Mouse (Mus musculus) cerebellum, adult 2 months (tissue): ENCODE results near the gene Tcf12. TPM values are rescaled to one million over a fixed set of nuclear protein-coding genes. Genes with fewer than 3 reads are reported as not detected.
A peak's percentile ranks its signal among the peaks of the same experiment; 100 is the strongest.

Experiments used
- DNase-seq, 2 experiments: peaks; one replicate each; pipeline ENCODE4 v3.0.0; 2021
- H3K27ac ChIP-seq: fragments of 200-500 bp; 2 replicates; pipeline ENCODE4 v1.5.1; 2012; ENCODE audit warnings: low read length, control low read depth, inconsistent platforms; ENCODE audit not compliant: insufficient read depth
- H3K27me3 ChIP-seq: fragments of 200-500 bp; 2 replicates; pipeline ENCODE4 v1.6.1; 2012; ENCODE audit warnings: inconsistent platforms, mild to moderate bottlenecking, low read length, moderate library complexity; ENCODE audit not compliant: control insufficient read depth, insufficient read depth
- H3K4me1 ChIP-seq: fragments of 200-500 bp; 2 replicates; pipeline ENCODE4 v1.6.1; 2011; ENCODE audit warnings: low read length; ENCODE audit not compliant: control insufficient read depth, insufficient read depth
- H3K4me3 ChIP-seq: fragments of 200-500 bp; replicated peaks from 2 replicates; pipeline ENCODE3; 2011; ENCODE audit warnings: mild to moderate bottlenecking, low read depth, low read length, control low read depth; ENCODE audit not compliant: insufficient read depth
- CTCF ChIP-seq: fragments of 200-500 bp; IDR thresholded peaks from 2 replicates; pipeline ENCODE4 v1.5.1; 2011; ENCODE audit warnings: low read depth, mild to moderate bottlenecking, control low read depth, low read length, moderate library complexity, borderline replicate concordance; ENCODE audit not compliant: insufficient read depth
- POLR2A ChIP-seq: fragments of 200-500 bp; IDR thresholded peaks from 2 replicates; pipeline ENCODE4 v1.6.1; 2011; ENCODE audit warnings: low read length, control low read depth, borderline replicate concordance; ENCODE audit not compliant: insufficient read depth
- WGBS: fragments of 180-500 bp; shearing (Covaris S2); methylation state at CpG from one replicate; pipeline ENCODE4 v1.1.7; 2018; 5-methylcytosine and 5-hydroxymethylcytosine counted together
- polyA plus RNA-seq: library from polyadenylated mRNA; depleted of rRNA; stranded (reverse); fragments of >200 nt; gene quantifications from 2 replicates; pipeline ENCODE4 v1.2.3, GENCODE M21; 2012

Gene Tcf12
- polyA plus RNA-seq, 1 experiment = 53.0 TPM

DNA sequence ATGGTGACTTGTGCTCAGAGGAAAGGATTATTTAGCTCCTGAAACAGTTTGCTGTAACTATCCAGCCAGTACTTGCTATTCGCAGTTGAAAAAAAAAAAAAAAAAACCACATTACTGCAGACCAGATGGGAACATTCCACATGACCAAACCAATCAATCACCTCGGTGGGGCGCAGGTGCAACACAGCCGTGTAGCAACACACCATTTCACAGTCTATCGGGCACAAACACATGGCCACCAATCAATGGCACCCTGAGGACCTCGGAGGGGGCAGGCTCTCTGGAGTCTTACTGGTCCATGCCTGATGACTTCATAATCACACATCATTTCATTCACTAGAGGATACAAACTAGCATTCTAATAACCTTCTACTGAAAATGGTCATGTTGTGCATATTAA is 135.6 kb downstream of the Tcf12 start:
- DNase-seq = peak; percentile 91 to 97

DNA sequence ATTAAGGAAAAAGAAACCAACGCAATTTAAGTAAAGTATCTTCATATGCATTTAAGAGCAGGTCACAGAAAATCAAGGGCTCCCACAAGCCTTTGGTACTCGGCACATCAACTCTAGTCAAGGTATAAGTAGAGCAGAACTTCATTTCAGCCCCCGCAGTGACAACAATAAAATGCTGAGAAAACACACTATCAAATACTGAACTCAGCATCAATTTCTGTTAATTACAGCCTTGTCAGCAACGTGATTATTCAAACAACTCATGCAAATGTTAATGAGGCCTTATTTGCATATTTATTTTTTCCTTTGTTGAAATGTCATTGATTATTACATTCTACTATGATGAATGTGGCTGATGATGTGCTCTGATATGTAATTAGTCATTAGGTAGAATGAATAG is 136.5 kb downstream of the Tcf12 start:
- TF ChIP-seq CTCF (no peak), POLR2A (no peak)
- 87% methylated on average over 4 of the region's 4 CpGs for WGBS
- Histone ChIP-seq H3K4me3 (no peak overlapping the region), H3K27me3 (no peaks in the 10 kb centered on the region), H3K4me1 (peaks cover 16% of the 10 kb centered on the region; the same call in 1 of the 2 replicates), H3K27ac (no peak overlapping the region)
- DNase-seq = no peak

More for the DNA sequence above, 135.6 kb downstream of the Tcf12 start:
- 3% methylated on average over 6 of the region's 6 CpGs for WGBS
- Histone ChIP-seq H3K4me1 (peaks cover 17% of the 10 kb centered on the region; the same call in 1 of the 2 replicates), H3K27me3 (no peaks in the 10 kb centered on the region), H3K4me3 (no peak overlapping the region), H3K27ac (no peak overlapping the region)
- TF ChIP-seq CTCF (no peak), POLR2A (no peak)

DNA sequence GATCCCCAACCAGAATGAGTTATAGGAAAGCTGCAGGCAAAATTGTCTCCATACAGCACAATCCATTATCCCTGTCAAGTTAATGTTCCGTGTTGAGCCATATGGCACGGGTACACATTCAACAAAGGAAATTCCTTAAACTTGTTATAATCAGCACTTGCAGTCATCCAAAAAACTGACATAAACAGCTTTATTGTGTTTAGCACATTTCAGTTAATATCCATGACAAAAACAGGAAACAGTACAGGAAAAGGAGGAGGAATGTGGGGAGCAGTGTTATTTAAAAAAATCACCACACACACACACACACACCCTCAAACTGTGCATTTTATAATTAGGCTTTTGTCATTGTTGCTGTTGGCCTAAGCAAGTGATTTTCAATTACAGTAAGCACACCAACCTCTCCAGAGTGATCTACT is 137.1 kb downstream of the Tcf12 start:
- Histone ChIP-seq H3K4me3 (no peak overlapping the region), H3K27ac (no peak overlapping the region), H3K27me3 (no peaks in the 10 kb centered on the region), H3K4me1 (peaks cover 16% of the 10 kb centered on the region; the same call in 1 of the 2 replicates)
- 12% methylated on average over 2 of the region's 2 CpGs for WGBS
- peak in 1 of 2 experiments; percentile 75 for DNase-seq
- TF ChIP-seq CTCF (no peak), POLR2A (no peak)

DNA sequence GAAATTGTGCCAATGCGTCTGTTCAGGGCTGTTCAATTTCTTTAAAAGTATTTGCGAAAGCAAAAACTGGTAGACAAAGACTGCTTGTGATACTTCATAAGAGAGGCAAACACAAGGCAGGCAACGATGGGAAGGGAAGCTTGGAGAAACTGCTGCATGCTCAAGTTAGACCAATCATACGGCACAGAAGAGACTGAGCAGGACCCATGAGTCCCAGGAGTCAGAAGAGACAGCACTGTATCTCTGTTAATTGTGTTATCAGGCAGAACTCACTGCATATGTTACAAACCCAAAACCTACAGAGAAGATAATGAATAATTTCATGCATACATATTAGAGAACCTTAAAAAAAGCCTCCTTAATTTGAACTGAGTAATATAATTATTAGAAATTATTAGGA is 147.6 kb downstream of the Tcf12 start:
- DNase-seq = no peak
- H3K27ac ChIP-seq = no peak overlapping the region
- H3K4me3 ChIP-seq = no peak overlapping the region
- TF ChIP-seq POLR2A (no peak), CTCF (no peak)
- H3K4me1 ChIP-seq = peaks cover 6% of the 10 kb centered on the region; the same call in 1 of the 2 replicates
- 79% methylated on average over 4 of the region's 4 CpGs for WGBS
- H3K27me3 ChIP-seq = no peaks in the 10 kb centered on the region

DNA sequence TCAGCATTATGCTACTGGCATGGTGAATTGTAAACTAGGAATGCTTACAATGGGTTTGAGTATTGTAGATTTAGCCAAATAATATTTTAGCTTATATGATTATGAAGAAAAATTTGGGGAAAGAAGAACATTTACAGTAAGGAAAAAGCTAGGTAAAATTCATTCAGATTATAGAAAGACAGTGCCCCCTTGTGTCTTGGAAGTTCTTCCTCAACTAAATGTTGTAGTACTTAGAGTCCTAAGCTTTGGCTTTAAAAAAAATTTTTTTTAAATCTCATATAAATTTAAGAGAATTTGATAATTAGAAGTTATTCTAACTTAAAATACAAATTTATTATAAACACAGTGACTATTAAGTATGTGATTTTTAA is 151.7 kb downstream of the Tcf12 start:
- Histone ChIP-seq H3K27ac (no peak overlapping the region), H3K4me3 (no peak overlapping the region), H3K4me1 (peaks cover 6% of the 10 kb centered on the region; the same call in 1 of the 2 replicates), H3K27me3 (no peaks in the 10 kb centered on the region)
- DNase-seq = no peak
- no peak for TF ChIP-seq POLR2A
- 0 out of 2 replicates have a peak, but pooled peaks have one; percentile 14 for TF ChIP-seq CTCF

DNA sequence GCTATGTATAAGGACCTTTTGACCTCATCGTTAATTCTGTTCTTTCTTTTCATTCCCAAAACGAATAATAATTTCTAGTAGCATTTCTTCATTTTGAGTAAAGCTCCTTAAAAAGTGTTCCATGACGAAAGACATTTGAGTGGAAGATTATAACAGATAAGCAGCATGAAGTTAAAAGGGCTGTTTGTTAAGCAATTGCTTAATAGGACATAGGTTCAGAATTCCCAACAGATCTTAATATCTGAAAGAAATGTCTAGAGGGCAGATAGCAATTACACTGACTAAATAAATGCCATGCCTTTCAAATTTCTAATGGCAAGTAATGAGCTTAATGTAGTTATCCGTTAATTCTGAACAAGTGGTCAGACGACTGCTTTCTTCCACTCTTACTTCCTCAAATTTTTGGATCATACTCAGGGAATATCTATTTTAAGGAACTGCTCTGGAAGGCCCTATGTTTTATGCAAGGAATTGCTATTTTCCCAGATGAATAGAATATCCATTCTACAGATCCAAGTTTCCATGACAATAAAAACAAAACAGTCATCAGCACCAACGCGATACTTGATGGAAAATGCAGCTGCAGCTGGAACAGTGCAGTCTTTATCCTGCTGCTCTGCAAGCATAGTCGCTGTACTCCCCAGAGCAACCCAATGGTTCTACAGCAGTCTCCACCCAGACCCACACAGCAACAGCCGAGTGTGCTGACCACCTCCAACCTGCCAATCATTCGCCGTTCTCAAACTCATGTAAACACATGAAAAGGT is 152.2 kb downstream of the Tcf12 start:
- WGBS = 64% methylated on average over 11 of the region's 11 CpGs
- TF ChIP-seq POLR2A (no peak), CTCF (no peak)
- no peak overlapping the region for H3K4me3 ChIP-seq
- H3K27ac ChIP-seq = no peak overlapping the region
- no peak for DNase-seq
- peaks cover 6% of the 10 kb centered on the region; the same call in 1 of the 2 replicates for H3K4me1 ChIP-seq
- H3K27me3 ChIP-seq = no peaks in the 10 kb centered on the region

DNA sequence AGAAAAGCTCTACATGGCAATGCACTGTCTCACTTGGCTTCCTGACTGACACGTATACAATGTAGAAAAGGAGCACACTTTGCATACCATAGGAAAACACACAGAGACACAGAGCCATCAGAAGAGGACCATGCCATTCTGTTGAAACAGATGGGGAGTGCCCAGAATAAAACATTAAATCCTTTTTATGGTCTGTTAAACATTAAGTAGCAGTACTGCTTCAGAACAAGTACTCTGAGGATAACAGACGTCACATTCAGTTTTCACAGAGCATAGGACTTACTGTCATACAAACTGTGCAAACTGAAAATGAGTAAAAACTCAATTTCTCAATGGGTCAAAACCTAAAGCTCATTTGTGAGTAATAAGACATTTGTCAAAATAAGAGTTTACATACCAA is 158.5 kb downstream of the Tcf12 start:
- no peak overlapping the region for H3K4me3 ChIP-seq
- no peak for DNase-seq
- no peak overlapping the region for H3K27ac ChIP-seq
- WGBS = 64% methylated on average over 2 of the region's 2 CpGs
- no peak for TF ChIP-seq CTCF
- no peak for TF ChIP-seq POLR2A
- H3K4me1 ChIP-seq = peaks cover 6% of the 10 kb centered on the region
- H3K27me3 ChIP-seq = no peaks in the 10 kb centered on the region

DNA sequence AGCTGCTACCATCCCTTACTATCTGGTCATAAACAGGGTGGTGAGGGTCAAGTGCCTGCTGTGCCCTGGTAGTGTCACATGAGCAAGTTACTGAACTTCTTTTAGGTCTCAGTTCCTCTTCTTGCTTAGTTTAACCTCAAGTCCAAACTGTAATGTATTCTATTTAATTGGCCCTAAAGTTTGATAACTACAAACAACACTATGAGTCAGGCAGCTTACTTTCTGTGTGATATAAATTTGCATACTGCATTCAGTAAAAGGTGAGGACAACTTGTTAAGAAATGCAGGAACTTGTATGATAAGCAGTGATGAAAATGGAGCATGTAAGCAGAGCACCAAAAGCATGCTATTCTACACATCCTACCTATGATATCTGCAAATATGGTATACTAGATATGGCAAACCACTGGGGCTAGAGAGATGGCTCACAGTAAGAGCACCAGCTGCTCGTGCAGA is 159.0 kb downstream of the Tcf12 start:
- no peaks in the 10 kb centered on the region for H3K27me3 ChIP-seq
- TF ChIP-seq CTCF = no peak
- no peak for TF ChIP-seq POLR2A
- peaks cover 6% of the 10 kb centered on the region for H3K4me1 ChIP-seq
- no peak overlapping the region for H3K27ac ChIP-seq
- DNase-seq = no peak
- H3K4me3 ChIP-seq = no peak overlapping the region
- WGBS = 85% methylated on average over 1 of the region's 1 CpGs

DNA sequence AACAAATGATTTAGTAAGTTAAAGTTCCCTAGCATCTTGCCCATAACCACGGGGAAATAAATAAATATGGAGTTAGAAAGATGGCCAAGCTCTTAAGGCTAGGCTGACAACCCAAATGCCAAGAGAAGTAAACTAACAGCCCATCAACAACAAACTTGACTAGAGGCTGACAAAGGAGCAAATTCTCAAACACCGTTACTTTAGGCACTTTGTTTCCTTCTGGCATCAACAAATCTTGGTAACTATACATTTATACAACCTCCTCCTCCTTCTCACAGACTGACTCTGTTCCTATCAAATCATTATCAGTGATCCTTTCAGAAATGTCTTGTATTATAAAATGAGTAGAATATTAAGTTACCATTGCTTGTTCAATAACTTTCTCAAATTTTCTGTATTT is 159.7 kb downstream of the Tcf12 start:
- H3K27ac ChIP-seq = no peak overlapping the region
- peaks cover 6% of the 10 kb centered on the region for H3K4me1 ChIP-seq
- H3K4me3 ChIP-seq = no peak overlapping the region
- 93% methylated on average over 2 of the region's 2 CpGs for WGBS
- no peaks in the 10 kb centered on the region for H3K27me3 ChIP-seq
- TF ChIP-seq CTCF = no peak
- TF ChIP-seq POLR2A = no peak
- no peak for DNase-seq
